Mouse (Mus musculus) cortical plate, adult 2 months (tissue): ENCODE results near the gene Mrps12. TPM values are rescaled to one million over a fixed set of nuclear protein-coding genes. Genes with fewer than 3 reads are reported as not detected.
A peak's percentile ranks its signal among the peaks of the same experiment; 100 is the strongest.

Source experiments
- H3K27ac ChIP-seq: fragments of 200-500 bp; 2 replicates; pipeline ENCODE4 v1.5.1; 2012; ENCODE audit warnings: low read length, control low read depth, inconsistent platforms; ENCODE audit not compliant: insufficient read depth
- H3K4me1 ChIP-seq: fragments of 200-500 bp; 2 replicates; pipeline ENCODE4 v1.6.1; 2011; ENCODE audit warnings: low read length; ENCODE audit not compliant: control insufficient read depth, insufficient read depth
- H3K4me3 ChIP-seq: fragments of 200-500 bp; 2 replicates; pipeline ENCODE4 v1.5.1; 2011; ENCODE audit warnings: mild to moderate bottlenecking, low read length, control low read depth; ENCODE audit not compliant: insufficient read depth
- CTCF ChIP-seq: fragments of 200-500 bp; IDR thresholded peaks from 2 replicates; pipeline ENCODE4 v1.5.1; 2011; ENCODE audit warnings: mild to moderate bottlenecking, control low read depth, low read length; ENCODE audit not compliant: insufficient read depth; ENCODE audit errors: extremely low read depth
- POLR2A ChIP-seq: fragments of 200-500 bp; IDR thresholded peaks from 2 replicates; pipeline ENCODE4 v1.6.1; 2011; ENCODE audit warnings: mild to moderate bottlenecking, low read length, control low read depth; ENCODE audit not compliant: insufficient read depth; ENCODE audit errors: extremely low read depth
- polyA plus RNA-seq: library from polyadenylated mRNA; depleted of rRNA; stranded (reverse); fragments of >200 nt; gene quantifications from 2 replicates; pipeline ENCODE4 v1.2.3, GENCODE M21; 2012; rRNA removed

Mrps12 gene
- polyA plus RNA-seq, result 94.0 and 104 TPM in 2 replicates

DNA sequence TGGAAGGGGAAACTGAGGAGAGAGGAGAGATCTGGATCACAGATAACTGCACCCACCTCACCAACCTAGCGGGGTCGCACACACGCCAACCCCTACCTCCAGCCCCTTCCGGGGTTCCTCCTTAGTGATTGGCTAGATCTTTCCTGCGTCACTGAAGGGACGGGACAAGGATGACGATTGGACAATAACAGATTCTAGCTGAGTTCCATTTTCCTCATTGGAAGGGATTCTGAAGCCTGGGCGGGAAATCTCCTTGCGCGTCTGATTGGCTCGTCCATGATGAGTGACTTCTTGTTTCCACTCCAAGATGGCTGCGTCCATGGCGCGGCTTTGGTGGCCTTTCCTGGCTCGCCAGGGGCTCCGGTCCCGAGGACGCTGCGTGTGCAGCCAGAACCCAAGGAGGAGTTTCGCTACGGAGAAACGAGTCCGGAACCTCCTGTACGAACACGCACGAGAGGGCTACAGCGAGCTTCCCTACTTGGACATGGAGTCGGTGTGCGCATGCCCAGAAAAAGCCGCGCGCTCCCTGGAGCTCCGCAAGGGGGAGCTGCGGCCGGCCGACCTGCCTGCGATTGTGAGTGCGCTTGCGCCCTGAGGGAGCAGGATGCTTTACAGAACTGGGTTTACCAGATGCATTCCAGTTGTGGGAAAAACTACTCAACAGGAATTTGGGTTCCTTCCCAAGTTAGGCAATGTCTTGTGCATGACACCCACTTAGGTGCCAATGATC lies at the start of gene Mrps12, which contains the start of gene Sars2:
Mrps12 (minus strand) TSS at position 112 of the 730 bp plus-strand sequence.
Sars2 (plus strand) TSS at position 284 of the 730 bp plus-strand sequence.
- H3K4me1 ChIP-seq, result peaks cover 8% of the 10 kb centered on the region
- TF ChIP-seq POLR2A, result peak; percentile 97
- peak; percentile 59 for TF ChIP-seq CTCF
- peak within 1 kb of the TSS; percentile 70 for H3K27ac ChIP-seq
- peak within 1 kb of the TSS; percentile 55 for H3K4me3 ChIP-seq

DNA sequence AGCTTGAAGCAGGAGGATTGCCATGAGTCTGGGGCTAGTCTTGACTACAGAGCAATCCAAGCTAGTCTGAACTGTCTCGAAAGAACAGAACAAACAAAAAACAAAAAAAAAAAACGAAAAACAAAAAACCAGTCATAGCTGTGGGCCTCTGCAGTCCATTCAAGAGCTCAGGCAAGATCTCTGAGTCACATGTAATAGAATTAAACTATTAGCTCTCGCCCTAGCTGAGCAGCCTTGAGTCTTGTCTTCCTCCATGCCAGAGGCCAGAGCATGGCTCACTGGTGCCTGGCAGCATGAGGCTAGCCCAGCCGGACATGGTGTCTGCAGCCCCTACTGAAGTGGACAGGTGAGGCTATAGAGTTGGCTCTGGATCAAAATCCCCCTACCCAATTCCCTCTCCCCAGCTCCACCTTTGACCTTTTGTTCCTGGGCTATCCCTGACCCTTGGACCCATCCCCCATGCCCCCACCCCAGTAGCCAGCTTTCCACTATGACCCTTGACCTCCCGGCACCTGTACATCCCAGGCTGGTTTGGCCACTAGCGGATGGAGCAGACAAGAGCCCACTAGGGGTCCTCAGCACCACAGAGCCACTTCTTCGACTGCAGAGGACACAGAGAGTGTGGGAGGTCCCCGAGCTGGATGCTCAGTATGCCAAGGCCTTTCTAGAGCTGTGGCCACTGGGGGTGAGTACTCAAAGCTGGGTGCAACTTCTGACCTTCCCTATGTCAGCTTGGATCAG lies 48.6 kb upstream of the Mrps12 start:
- TF ChIP-seq POLR2A (0 out of 2 replicates have a peak, but pooled peaks have one; percentile 14), CTCF (no peak)
- Histone ChIP-seq H3K4me3 (no peak overlapping the region), H3K4me1 (no peaks in the 10 kb centered on the region), H3K27ac (no peak overlapping the region)

DNA sequence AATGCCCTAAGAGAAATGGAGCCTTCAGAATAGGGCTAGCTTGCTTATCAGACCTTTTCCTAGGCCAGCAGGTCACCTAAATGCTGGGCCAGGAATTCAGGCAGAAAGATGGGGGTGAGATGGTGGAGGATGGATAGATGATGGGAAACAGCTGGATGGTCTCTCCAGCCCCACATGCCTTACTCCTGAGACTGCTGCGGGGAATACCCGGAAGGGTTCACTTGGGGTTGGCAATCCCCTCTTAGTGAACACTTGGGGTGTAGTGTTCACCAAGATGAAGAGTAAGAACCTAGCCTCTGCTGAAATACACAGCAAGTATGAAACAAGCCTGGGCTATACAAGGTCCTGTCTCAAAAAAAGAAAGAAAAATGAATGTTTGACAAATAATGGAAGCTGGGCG lies 47.6 kb upstream of the Mrps12 start:
- TF ChIP-seq POLR2A, result no peak
- TF ChIP-seq CTCF, result no peak

GRCm38 (mm10) chr7:28788307-28789195 lies 46.9 kb upstream of the Mrps12 start, which contains the start of gene Rinl:
Gene Rinl, plus strand, starts transcription at chr7:28788969.
- TF ChIP-seq CTCF, result no peak
- TF ChIP-seq POLR2A, result no peak
- H3K4me3 ChIP-seq, result no peak within 1 kb of the TSS

More for the DNA sequence above, 47.6 kb upstream of the Mrps12 start:
- no peak overlapping the region for H3K27ac ChIP-seq
- H3K4me1 ChIP-seq, result no peaks in the 10 kb centered on the region
- H3K4me3 ChIP-seq, result no peak overlapping the region

GRCm38 (mm10) chr7:28787884-28788283 lies 46.3 kb upstream of the Mrps12 start:
- Histone ChIP-seq H3K4me3 (no peak overlapping the region), H3K4me1 (no peaks in the 10 kb centered on the region), H3K27ac (no peak overlapping the region)
- TF ChIP-seq POLR2A (no peak), CTCF (no peak)

More at GRCm38 (mm10) chr7:28788307-28789195, 46.9 kb upstream of the Mrps12 start, which contains the start of gene Rinl:
- Histone ChIP-seq H3K27ac (no peak within 1 kb of the TSS), H3K4me1 (no peaks in the 10 kb centered on the region)

DNA sequence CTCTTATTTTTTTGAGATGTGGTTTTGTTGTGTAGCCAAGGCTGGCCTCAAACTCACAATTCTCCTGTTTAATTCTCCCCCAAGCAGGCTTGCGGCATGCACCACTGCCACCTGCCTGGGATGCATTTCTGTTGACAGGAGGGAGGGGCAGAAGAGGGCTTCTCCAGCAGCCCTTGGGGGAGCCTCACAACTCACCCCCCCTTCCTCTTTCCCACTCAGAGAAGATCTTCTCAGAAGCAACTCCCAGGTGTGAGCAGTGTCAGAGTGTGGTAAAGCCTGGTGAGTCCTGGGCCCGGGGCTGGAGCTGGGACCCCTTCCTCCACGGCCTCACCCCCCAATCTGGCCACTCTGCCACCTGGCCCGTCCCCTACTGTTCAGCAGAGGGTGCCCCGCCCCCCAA lies 43.5 kb upstream of the Mrps12 start:
- H3K27ac ChIP-seq, result no peak overlapping the region
- peaks cover 6% of the 10 kb centered on the region; the same call in 1 of the 2 replicates for H3K4me1 ChIP-seq
- no peak overlapping the region for H3K4me3 ChIP-seq
- no peak for TF ChIP-seq POLR2A
- no peak for TF ChIP-seq CTCF

- Histone ChIP-seq H3K27ac (peak overlapping the region; percentile 78; the same call in 1 of the 2 replicates), H3K4me3 (no peak overlapping the region), H3K4me1 (peaks cover 6% of the 10 kb centered on the region; the same call in 1 of the 2 replicates)
- TF ChIP-seq CTCF (no peak), POLR2A (no peak)
These were observed 39.6 kb upstream of the Mrps12 start for GRCm38 (mm10) chr7:28781261-28781663.

DNA sequence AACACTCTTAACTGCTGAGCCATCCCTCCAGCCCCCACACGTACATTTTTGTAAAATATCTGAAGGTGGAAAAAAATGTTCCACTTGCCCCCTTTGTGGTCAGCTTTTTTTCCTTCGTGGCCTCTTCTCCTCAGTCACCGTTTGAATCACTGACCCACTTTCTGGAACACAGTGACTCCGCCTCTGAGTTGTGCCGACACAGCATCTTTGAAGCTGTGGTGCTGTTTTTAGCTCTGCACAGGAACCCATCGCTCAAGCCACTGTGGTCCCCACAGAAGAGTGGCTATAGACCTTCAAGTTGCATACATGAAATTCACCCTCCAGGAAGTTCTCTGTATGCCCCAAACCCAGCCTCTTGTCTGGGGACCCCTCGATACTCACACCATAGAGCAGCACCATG lies 39.2 kb upstream of the Mrps12 start:
- peak overlapping the region; percentile 78; the same call in 1 of the 2 replicates for H3K27ac ChIP-seq
- H3K4me3 ChIP-seq, result no peak overlapping the region
- H3K4me1 ChIP-seq, result peaks cover 6% of the 10 kb centered on the region; the same call in 1 of the 2 replicates
- no peak for TF ChIP-seq POLR2A
- TF ChIP-seq CTCF, result no peak

DNA sequence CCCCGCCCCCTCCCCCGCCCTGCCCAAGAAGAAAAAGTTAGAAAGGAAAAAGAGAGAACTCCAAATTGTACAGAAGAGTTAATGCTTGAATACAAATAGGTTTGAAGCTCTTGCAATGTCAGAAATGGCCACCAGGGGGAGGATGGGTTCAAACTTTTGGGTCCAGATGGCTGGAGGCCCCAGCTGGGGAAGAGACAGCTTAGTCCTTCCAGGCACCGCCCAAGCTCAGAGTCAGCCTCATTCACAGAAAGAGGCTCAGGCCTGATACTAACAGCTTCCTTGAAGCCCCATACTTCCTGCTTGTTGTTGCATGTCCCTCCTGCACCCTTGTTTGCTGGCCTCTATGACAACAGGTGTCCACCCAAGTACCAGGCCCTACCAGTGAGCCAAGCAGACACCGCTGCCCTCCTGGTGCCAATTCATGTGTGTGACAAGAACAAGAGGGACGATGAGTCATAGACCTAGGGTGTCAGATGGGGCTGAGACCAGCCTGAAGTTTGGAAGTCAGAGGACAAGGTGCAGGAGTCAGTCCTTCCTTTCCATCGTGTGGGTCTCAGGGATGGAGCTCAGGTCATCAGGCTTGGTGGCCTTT lies 38.5 kb upstream of the Mrps12 start:
- Histone ChIP-seq H3K4me3 (no peak overlapping the region), H3K4me1 (peaks cover 6% of the 10 kb centered on the region; the same call in 1 of the 2 replicates), H3K27ac (0 out of 2 replicates have a peak overlapping the region, but pooled peaks have one; percentile 0)
- TF ChIP-seq POLR2A (no peak), CTCF (peak; percentile 70)
